Mouse (Mus musculus): ENCODE measurements around the gene Slc10a7.
"Not testable (repeated sequence)": the region's sequence is repeated elsewhere in the genome, so short reads cannot be mapped to it uniquely, and the experiment has no call there.

Slc10a7 gene

DNA sequence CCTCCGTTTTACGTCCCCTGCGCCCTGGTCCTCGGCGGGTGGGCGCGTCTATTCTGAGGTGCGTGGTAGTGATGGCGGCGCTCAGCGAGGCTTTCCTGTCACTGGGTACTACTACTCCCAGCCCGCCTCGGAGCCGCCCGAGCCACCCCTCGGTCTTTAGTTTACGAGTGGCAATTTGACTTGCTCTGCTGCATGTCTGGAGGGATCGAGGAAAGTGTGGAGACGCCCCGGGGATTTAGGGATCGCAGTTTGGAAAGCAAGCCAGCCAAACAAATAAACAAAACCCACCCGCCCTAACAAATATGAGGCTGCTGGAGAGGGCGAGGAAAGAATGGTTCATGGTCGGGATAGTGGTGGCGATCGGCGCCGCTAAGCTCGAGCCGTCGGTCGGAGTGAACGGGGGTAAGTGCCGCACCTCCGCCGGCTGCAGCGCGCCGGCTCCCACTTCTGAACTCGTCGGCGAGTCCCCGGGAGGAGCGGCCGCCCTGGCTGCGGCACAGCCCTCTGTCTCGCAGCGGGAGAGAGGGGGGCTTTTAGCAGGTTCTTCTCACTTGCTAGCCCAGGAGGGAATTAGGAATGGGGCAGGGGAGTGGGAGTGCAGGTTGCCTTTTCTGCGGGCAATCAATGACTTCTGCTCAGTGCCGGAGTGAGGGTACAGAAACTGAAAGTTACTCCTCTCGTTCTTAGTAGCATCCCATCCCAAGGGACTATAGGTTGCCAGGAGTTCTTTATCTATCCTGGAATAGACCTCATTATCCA, at the start of gene Slc10a7:
Gene Slc10a7, plus strand, starts transcription at position 74 of the 759 bp plus-strand sequence.
- DNase-seq (ENCODE audit: low read depth): peak; percentile 32

- DNase-seq (ENCODE audit: low read depth): peak; percentile 49
Observed at GRCm38 (mm10) chr8:78463941-78464340, 45.2 kb upstream of the Slc10a7 start.

- DNase-seq (ENCODE audit: low read depth): no peak
Observed at GRCm38 (mm10) chr8:78467889-78468288, 41.3 kb upstream of the Slc10a7 start.

DNA sequence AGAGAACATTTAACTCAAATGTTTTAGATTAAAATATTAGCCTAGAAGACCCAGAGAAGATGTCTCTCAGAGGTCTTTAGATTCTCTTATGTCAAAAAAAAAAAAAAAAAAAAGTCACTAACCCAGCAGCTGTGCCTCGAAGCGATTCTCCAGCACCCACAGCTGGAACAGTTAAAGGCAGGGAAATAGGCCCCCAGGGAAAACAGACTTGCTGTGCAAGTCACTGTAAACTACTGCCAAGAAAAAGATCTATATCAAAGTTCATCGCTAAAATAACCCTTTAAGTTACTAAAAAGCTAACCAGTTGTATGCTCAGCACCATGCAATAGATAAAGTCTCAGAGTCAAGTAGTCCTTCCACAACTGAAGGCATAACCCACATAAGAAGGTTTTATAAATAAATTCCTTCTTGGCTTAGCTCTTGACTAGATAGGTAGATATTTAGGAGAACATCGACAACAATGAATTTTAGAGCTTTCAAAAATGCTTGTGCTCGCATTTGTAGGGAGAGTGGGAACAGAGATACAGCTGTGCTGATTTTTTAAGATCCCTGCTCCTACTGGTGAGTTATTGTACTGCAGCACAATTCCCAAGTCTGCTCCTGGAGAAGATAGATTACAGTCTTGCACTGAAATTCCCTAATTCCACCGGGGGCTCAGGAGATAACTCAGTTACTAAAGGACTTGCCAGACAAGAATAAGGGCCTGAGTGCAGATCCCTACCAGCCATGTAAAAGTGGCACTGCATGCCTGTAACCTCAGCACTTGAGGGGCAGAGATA, 31.9 kb upstream of the Slc10a7 start:
- no peak for DNase-seq (ENCODE audit: low read depth)

DNA sequence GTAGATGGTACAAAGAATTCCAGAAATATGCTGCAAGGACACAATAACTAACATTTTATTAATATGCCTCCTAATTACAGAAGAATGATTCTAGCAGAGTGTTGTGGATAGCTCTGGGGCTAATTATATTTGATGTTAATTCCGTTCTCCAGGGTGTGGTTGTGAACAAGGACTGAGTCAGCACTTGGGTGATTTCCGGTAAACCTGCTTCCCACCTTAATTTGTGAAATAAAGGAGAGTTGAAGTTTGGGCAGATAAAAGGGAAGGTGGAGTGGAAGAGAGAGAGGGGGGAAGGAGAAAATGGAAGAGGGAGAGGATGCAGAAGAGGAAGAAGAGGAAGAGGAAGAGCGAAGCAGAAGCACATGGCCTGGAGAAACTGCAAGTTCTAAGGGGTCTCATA, 19.4 kb upstream of the Slc10a7 start:
- DNase-seq (ENCODE audit: low read depth): no peak

GRCm38 (mm10) chr8:78493031-78493430, 16.1 kb upstream of the Slc10a7 start:
- no peak for DNase-seq (ENCODE audit: low read depth)

DNA sequence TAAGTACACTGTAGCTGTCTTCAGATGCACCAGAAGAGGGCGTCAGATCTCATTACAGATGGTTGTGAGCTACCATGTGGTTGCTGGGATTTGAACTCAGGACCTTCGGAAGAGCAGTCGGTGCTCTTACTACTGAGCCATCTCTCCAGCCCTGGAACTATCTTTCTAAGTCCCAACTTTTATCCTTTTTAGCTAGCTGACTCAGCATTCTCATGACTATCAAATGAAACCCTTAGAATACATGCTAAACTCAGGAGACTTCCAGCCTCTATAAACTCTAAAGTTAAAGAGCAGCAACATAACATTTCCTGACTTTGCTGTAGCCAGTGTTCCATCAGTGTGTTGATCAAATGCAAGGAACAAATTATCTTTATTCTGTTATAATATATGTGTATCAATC, 12.9 kb upstream of the Slc10a7 start:
- not testable (repeated sequence) for DNase-seq (ENCODE audit: low read depth)

DNA sequence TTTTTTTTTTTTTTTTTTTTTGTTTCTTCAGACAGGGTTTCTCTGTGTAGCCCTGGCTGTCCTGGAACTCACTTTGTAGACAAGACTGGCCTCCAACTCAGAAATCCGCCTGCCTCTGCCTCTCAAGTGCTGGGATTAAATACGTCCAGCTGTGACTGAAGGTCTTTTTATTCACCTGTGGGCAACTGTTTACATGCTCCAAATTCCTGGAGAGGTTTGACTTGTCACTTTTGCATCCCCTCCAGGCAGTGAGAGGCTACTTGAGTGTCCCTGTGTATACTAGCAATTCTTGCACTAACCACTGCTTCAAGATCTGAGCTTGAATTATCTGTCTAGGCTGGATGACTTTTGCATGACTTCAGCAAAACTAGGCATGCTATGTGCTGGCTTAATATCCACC, 6.4 kb upstream of the Slc10a7 start:
- no peak for DNase-seq (ENCODE audit: low read depth)

GRCm38 (mm10) chr8:78507979-78508718, 997 bp upstream of the Slc10a7 start:
- peak; percentile 10 for DNase-seq (ENCODE audit: low read depth)

DNA sequence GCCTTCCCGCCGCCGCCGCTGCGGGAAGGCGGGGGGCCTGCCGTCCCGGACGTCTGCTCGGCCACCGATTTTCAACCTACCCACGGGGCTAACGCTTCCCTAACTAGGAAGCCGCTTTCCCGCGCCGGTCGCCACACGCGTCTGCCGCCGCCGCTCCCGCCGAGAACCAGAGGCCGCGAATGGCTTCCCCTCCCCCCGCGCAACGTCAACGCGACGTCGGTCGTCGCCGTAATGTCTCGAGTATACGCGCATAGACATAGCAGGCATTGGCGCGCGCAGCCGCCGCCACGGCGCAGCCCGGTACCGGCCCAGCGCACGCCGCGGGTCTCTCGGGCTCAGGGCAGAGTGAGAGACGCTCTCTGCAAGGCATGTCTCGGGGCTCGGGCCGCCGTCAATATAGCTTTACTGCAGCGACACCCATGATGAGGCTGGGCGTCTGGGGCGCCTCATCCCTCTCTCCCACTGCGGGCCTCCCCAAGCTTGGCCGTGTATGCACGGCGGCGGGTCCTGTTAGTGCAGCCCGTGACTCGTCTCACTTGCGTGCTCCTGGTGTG, 350 bp upstream of the Slc10a7 start, which contains the start of gene Rbmxl1:
Gene Rbmxl1, minus strand, starts transcription at position 180 of the 554 bp plus-strand sequence.
- peak; percentile 18 for DNase-seq (ENCODE audit: low read depth)

GRCm38 (mm10) chr8:78510094-78510493, 948 bp downstream of the Slc10a7 start:
- peak; percentile 9 for DNase-seq (ENCODE audit: low read depth)

GRCm38 (mm10) chr8:78510926-78511325, 1.8 kb downstream of the Slc10a7 start:
- peak; percentile 2 for DNase-seq (ENCODE audit: low read depth)

- DNase-seq (ENCODE audit: low read depth): no peak
Observed at GRCm38 (mm10) chr8:78513106-78513505, 4.0 kb downstream of the Slc10a7 start.

- no peak for DNase-seq (ENCODE audit: low read depth)
Observed at GRCm38 (mm10) chr8:78514706-78515105, 5.6 kb downstream of the Slc10a7 start.

GRCm38 (mm10) chr8:78515132-78515531, 6.0 kb downstream of the Slc10a7 start:
- no peak for DNase-seq (ENCODE audit: low read depth)

DNA sequence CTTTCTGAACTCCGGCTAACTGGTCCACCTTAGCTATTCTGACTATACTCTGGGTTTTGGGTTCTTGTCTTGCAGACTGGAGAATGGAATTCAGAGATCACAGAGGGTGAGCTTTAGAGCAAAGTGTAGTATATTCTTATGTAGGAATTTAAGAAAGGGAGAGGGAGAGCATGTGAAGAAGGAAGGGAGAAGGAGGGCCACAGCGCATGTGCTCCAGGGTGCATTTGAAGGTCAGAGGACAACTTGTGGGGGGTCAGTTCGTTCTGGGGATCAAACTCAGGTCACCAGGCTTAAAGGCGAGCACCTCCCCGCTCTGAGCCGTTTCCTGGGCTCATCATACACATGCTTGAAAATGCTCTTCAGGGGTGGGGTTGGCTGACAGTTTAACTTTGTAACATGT, 24.8 kb downstream of the Slc10a7 start:
- no peak for DNase-seq (ENCODE audit: low read depth)

GRCm38 (mm10) chr8:78536716-78537115, 27.6 kb downstream of the Slc10a7 start:
- DNase-seq (ENCODE audit: low read depth): no peak

- DNase-seq (ENCODE audit: low read depth): no peak
Observed at GRCm38 (mm10) chr8:78537795-78538194, 28.6 kb downstream of the Slc10a7 start.

- not testable (repeated sequence) for DNase-seq (ENCODE audit: low read depth)
Observed at GRCm38 (mm10) chr8:78542670-78543069, 33.5 kb downstream of the Slc10a7 start.

GRCm38 (mm10) chr8:78543621-78544020, 34.5 kb downstream of the Slc10a7 start:
- DNase-seq (ENCODE audit: low read depth): no peak

DNA sequence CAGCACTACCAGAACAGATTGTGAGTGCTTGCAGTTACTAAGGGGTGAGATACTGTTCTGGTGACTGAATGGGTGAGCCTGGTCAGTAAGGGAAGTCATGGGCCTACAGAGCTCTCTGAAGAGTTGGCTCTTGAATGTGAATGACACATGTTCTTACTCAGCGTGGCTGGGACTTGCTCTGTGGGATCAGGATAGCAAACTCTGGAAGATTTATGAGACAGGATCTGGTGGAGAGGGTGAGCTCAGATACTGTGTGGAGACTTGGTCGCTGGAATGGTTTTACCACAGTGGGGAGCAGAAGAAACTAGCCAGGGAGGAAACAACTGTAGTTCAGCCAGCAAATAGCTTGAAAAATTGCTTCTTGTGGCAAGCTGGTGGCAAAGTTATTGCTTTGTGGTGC, 35.4 kb downstream of the Slc10a7 start:
- DNase-seq (ENCODE audit: low read depth): peak; percentile 10

- not testable (repeated sequence) for DNase-seq (ENCODE audit: low read depth)
Observed at GRCm38 (mm10) chr8:78545153-78545817, 36.1 kb downstream of the Slc10a7 start.

Data from fibroblast of lung, adult 2 months (primary cell).